Mouse (Mus musculus) limb, embryonic 13.5 days (tissue): ENCODE measurements at regions not wholly inside any gene's neighbourhood (a gene's known extent, or its start where the extent isn't known, plus 50 kb on each side); places are given as distances from the start of the nearest gene placed in this dataset.

ENCODE experiments used
- ATAC-seq: fragments of 200-750 bp; cut with Nextera tagmentation; 2 replicates; pipeline ENCODE4 v1.8.0; 2017; ENCODE audit warnings: low read depth, moderate number of reproducible peaks, moderate TSS enrichment; ENCODE audit not compliant: low FRiP score
- H3K27ac ChIP-seq: fragments of 300-500 bp; sonication (generic); 2 replicates; pipeline ENCODE4 v1.5.1; 2015; ENCODE audit warnings: inconsistent platforms, mild to moderate bottlenecking, moderate library complexity
- H3K27me3 ChIP-seq: fragments of 300-500 bp; sonication (generic); 2 replicates; pipeline ENCODE4 v1.6.1; 2015; ENCODE audit warnings: mild to moderate bottlenecking, inconsistent platforms
- H3K36me3 ChIP-seq: fragments of 300-500 bp; sonication (generic); 2 replicates; pipeline ENCODE4 v1.6.1; 2015; ENCODE audit warnings: inconsistent platforms, mild to moderate bottlenecking, moderate library complexity
- H3K4me1 ChIP-seq: fragments of 300-500 bp; sonication (generic); 2 replicates; pipeline ENCODE4 v1.6.1; 2015; ENCODE audit warnings: inconsistent platforms
- H3K4me2 ChIP-seq: fragments of 300-500 bp; sonication (generic); replicated peaks from 2 replicates; pipeline ENCODE4 v1.6.1; 2015; ENCODE audit warnings: inconsistent platforms, mild to moderate bottlenecking, moderate library complexity
- H3K4me3 ChIP-seq: fragments of 300-500 bp; sonication (generic); 2 replicates; pipeline ENCODE4 v1.5.1; 2015; ENCODE audit warnings: moderate library complexity, mild to moderate bottlenecking, inconsistent platforms
- H3K9ac ChIP-seq: fragments of 300-500 bp; sonication (generic); 2 replicates; pipeline ENCODE4 v1.6.1; 2015; ENCODE audit warnings: mild to moderate bottlenecking, inconsistent platforms
- H3K9me3 ChIP-seq: fragments of 300-500 bp; sonication (generic); 2 replicates; pipeline ENCODE4 v1.6.1; 2016; ENCODE audit warnings: inconsistent platforms
- WGBS: fragments of 180-500 bp; shearing (Covaris S2); methylation state at CpG from one replicate; pipeline ENCODE4 v1.1.7; 2015; 5-methylcytosine and 5-hydroxymethylcytosine counted together

DNA sequence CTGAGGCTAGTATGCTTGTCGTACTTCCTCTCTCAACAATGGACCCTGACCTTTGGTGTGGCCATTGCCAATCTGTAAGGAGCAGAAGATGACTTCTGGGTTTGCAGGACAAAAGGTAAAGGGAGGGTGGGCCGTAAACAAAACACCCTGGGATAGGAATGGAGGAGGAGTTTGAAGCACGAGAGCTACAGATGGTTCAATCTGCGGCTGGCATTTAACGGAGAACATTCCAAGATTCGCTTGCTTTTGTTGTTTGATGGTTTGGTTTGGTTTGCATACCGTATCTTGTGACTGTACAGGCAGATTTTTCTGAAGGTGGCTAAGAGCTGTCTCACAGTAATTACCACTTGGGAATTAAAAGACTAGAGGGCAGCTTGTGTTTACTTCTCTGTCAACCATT, 137.7 kb upstream of the Fndc3a start:
- Histone ChIP-seq H3K9ac (no peak overlapping the region), H3K4me3 (no peak overlapping the region), H3K9me3 (no peaks in the 10 kb centered on the region), H3K27me3 (no peaks in the 10 kb centered on the region), H3K36me3 (no peaks in the 10 kb centered on the region), H3K4me2 (no peak overlapping the region), H3K27ac (no peak overlapping the region), H3K4me1 (no peaks in the 10 kb centered on the region)
- 71% methylated on average over 7 of the region's 7 CpGs for WGBS
- no peak for ATAC-seq

DNA sequence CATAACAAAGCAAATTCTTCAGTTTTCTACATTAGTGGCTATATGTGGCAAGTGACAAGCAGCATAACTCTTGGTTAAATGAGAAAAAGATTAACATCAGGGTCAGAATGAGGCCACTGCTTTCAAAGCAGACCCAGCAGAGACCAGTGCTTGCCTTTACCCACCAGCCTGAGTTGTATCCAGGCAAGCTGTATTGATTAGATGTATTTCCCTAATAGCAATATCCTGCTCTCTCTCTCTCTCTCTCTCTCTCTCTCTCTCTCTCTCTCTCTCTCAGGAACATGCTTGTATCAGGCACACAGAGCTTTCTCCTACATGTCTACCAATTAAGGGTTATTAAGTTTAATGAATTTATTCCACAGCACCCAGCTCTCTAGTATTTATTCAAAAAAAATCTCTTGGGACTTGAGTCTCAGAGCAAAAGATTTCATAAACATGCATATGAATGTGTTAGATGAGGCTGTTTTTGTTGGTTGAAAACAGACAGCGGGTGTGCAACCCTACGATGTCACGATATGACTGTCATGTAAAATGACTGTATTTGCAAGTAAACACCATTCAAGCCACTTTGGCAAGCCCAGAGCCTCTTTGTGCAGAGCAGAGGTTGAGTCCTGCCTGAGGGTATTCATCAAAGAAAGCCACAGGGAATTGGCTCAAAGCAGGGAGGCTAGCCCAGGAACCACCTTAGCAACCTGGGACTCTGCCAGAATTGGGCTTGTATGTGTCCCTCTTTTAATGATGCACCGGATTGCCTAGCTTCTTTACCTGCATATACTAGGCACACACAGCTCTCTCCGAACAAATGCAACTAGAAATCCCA, 136.0 kb upstream of the Fndc3a start:
- Histone ChIP-seq H3K4me3 (no peak overlapping the region), H3K9me3 (no peaks in the 10 kb centered on the region), H3K4me2 (no peak overlapping the region), H3K9ac (no peak overlapping the region), H3K27ac (no peak overlapping the region), H3K36me3 (no peaks in the 10 kb centered on the region), H3K27me3 (no peaks in the 10 kb centered on the region), H3K4me1 (no peaks in the 10 kb centered on the region)
- WGBS: 90% methylated on average over 5 of the region's 5 CpGs
- ATAC-seq: no peak

DNA sequence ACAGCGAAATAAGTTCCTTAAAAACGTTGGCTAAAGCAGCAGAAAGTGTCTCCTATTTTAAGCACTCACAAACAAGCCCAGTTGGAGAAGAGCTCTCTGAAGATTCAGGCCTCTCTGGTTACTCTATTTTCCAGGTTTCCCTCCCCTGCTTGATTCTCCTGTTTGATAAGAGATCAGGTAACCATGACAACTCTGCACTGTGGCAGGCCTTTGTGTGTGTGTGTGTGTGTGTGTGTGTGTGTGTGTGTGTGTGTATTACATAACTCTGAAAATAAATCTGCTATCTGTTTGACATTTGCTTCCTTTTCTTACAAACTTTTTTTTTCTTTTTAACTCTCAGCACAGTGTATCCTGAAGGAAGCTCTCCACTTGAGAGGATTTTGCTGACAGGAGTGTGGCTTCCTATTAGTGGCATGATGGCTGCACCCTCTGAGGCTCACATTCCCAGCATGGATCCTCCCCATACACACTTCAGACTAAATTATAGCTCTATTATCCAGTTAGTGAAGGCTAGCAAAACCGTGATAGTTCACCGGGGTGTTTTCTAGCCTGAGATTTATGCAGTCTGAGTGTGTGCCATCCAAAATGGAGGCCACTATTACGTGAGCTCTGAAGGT, 135.1 kb upstream of the Fndc3a start:
- Histone ChIP-seq H3K4me1 (no peaks in the 10 kb centered on the region), H3K4me3 (no peak overlapping the region), H3K9ac (no peak overlapping the region), H3K9me3 (no peaks in the 10 kb centered on the region), H3K27ac (no peak overlapping the region), H3K27me3 (no peaks in the 10 kb centered on the region), H3K4me2 (no peak overlapping the region), H3K36me3 (no peaks in the 10 kb centered on the region)
- 61% methylated on average over 5 of the region's 5 CpGs for WGBS
- no peak for ATAC-seq

DNA sequence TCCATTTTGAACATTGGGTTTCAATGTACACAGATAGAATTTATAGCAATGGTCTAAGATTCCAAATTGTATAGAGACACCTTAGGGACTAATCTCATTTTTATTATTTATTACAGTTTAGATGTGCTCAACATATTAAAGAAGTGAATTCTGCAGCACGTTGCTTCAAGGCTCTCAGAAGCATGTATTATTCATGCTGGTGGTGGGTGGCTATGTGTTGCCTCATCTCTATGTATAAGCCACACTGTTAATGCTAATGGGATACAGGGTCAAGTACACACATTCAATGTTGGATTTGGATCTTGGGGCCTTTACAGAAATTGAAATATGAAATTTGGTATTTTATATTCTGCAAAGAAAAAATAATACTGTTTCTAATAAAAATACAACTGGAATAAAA, 131.9 kb upstream of the Fndc3a start:
- no peak overlapping the region for H3K27ac ChIP-seq
- no peak overlapping the region for H3K4me3 ChIP-seq
- no peak overlapping the region for H3K4me2 ChIP-seq
- no peak overlapping the region for H3K9ac ChIP-seq
- H3K9me3 ChIP-seq: no peaks in the 10 kb centered on the region
- 80% methylated on average over 1 of the region's 1 CpGs for WGBS
- H3K4me1 ChIP-seq: no peaks in the 10 kb centered on the region
- H3K36me3 ChIP-seq: no peaks in the 10 kb centered on the region
- H3K27me3 ChIP-seq: no peaks in the 10 kb centered on the region
- no peak for ATAC-seq

DNA sequence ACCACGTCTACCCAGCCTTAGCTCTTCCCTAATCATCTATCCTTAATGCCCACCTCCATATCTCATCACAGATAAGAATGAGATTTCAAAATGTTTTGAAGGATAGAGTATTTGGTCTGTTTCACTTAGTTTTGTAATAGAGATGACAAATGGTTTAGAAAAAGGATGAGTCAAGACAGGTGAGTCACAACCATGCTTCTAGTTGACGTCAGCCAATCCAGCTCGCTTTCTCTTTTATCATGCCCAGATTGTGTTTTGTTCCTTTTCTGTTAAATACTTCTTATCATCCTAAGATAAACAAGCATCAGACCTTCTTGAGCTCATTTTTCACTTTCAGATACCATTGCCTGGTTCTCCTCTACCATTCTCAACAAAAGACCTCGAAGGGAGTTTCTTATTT, 125.4 kb upstream of the Fndc3a start:
- Histone ChIP-seq H3K36me3 (no peaks in the 10 kb centered on the region), H3K9ac (no peak overlapping the region), H3K4me3 (no peak overlapping the region), H3K4me1 (no peaks in the 10 kb centered on the region), H3K27ac (no peak overlapping the region), H3K9me3 (no peaks in the 10 kb centered on the region), H3K4me2 (no peak overlapping the region), H3K27me3 (no peaks in the 10 kb centered on the region)
- 91% methylated on average over 4 of the region's 4 CpGs for WGBS
- no peak for ATAC-seq

DNA sequence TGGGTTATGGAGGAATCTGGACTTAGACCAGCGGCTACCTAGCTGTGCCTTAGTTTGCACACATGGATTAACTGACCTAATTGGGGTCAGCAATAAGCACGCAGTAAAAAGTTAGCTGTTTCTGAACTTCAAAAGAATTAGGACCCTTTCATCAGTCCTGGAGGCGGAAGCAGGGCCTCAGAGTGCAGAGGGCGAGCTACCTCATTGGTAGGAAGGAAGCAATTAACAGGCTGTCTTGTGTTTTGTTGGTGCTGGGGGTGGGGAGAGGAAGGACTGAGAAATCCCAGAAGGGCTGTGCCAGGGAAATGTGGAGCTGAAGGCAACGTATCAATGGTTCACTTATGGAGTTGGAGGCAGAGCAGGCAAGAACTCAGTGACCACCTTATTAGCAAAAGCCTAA, 119.5 kb upstream of the Fndc3a start:
- Histone ChIP-seq H3K36me3 (no peaks in the 10 kb centered on the region), H3K27me3 (no peaks in the 10 kb centered on the region), H3K9ac (no peak overlapping the region), H3K27ac (no peak overlapping the region), H3K9me3 (no peaks in the 10 kb centered on the region), H3K4me1 (peaks cover 13% of the 10 kb centered on the region), H3K4me3 (no peak overlapping the region), H3K4me2 (no peak overlapping the region)
- WGBS: 5% methylated on average over 5 of the region's 5 CpGs
- ATAC-seq: peak; percentile 48; the same call in 1 of the 2 replicates

DNA sequence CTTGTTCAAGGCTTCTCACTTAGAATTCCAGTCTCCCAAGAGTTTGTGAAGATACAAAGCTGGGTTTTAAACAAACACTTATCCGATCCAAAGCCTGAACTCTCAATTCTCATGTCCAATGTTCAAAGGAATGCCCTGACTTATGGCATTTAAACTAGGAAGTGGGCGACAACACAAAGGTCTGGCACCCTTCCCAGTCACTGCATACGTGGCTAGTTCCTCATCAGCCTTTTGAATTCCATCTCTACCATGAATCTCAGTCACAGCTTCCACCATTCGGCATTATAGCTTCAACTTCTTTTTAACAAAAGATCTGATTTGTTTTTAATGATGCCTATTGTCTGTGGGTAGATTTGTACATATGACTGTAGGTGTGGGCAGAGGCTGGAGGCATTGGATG, 115.7 kb upstream of the Fndc3a start:
- Histone ChIP-seq H3K4me3 (no peak overlapping the region), H3K27me3 (no peaks in the 10 kb centered on the region), H3K9ac (no peak overlapping the region), H3K27ac (no peak overlapping the region), H3K4me1 (peaks cover 13% of the 10 kb centered on the region), H3K9me3 (no peaks in the 10 kb centered on the region), H3K4me2 (no peak overlapping the region), H3K36me3 (no peaks in the 10 kb centered on the region)
- 79% methylated on average over 4 of the region's 4 CpGs for WGBS
- no peak for ATAC-seq

DNA sequence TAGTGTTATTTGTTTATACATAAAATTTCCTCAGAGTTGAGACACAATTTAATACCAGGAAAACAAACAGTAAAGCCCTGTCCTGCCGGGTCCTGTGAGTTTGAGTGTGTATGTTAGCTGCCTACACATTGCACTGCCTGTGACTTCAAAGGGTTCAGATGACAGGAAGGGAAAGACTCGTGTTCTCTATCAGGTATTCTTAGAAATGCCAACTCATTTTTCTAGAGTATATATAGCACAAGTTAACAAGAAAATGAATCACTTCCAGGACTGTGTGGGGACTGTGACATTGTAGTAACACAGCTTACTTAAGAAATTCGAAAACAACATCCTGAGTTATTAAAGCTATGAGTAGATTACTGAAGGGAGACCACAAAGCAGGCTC, 112.4 kb upstream of the Fndc3a start:
- Histone ChIP-seq H3K36me3 (no peaks in the 10 kb centered on the region), H3K27me3 (no peaks in the 10 kb centered on the region), H3K4me2 (no peak overlapping the region), H3K9ac (no peak overlapping the region), H3K4me1 (no peaks in the 10 kb centered on the region), H3K27ac (no peak overlapping the region), H3K4me3 (no peak overlapping the region), H3K9me3 (no peaks in the 10 kb centered on the region)
- no peak for ATAC-seq
- 40% methylated on average over 3 of the region's 3 CpGs for WGBS

DNA sequence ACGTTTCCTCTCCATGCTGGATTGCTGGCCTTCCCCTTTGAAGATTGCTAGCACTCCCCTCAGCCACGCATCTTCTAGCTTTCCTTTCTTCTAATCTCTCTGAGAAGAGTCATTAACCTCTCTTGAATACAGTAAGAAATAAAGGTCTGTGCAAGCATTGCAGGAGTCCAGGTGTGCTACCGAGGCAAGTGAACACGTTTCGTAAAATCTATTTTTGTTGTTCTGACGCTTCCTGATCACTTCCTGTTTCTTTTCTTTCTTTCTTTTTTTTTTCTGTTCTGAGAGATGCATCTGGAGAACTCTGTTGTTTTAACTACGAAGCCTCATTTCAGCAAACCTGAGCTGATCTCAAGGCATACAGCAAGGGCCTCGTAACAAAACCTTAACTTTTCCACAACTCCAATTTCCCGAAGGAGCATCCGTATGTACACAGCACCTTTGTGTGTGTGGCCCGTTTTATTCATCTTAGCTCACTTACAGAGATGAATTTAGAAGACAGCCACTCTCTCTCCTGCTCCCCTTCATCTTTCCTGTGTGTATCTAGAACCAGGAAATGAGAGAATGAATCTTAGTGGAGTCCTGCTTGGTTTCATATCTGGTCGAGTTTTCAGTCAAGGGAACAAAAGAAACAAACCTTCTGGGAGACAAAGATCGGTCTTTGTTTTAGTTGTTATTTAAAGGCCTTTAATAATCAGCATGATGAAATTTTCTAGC, 111.9 kb upstream of the Fndc3a start:
- WGBS: 75% methylated on average over 13 of the region's 13 CpGs
- ATAC-seq: no peak
- Histone ChIP-seq H3K4me3 (no peak overlapping the region), H3K4me1 (no peaks in the 10 kb centered on the region), H3K27ac (no peak overlapping the region), H3K9ac (no peak overlapping the region), H3K9me3 (no peaks in the 10 kb centered on the region), H3K27me3 (no peaks in the 10 kb centered on the region), H3K4me2 (no peak overlapping the region), H3K36me3 (no peaks in the 10 kb centered on the region)

DNA sequence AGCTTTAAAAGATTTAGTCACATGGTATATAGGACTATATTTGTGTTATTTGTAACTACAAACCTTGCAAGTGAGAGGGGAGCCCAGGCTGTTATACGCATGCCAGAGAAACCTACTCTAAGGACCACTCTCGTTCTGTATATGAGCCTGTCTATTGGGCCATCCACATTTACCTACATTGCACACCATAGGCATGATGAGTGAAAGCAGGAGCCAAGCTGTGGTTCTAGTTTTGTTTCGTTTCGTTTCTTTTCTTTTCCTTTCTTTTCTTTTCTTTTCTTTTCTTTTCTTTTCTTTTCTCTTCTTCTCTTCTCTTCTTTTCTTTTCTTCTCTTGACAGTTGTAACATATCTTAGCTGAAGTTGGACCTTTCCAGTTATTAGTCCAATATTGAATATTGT, 109.2 kb upstream of the Fndc3a start:
- no peak for ATAC-seq
- WGBS: 94% methylated on average over 4 of the region's 4 CpGs
- no peaks in the 10 kb centered on the region for H3K36me3 ChIP-seq

DNA sequence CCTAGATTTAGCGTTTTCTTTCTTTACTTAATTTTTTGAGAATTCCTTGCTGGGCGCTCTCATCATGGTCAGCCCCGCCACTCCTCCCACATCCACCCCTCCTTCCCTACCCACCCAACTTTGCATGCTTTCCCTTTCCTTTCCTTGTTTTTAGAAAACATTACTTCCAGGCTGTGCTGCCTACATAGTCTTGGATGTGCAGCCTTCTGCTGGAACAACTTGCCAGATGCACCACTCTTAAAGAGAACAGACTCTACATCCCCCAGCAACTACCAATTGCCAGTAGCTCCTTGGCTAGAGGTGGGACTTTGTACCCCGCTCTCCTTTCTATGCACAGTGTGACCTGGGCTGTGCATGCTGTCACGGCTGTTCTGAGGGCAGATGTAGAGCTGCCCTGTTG, 108.0 kb upstream of the Fndc3a start:
- Histone ChIP-seq H3K9ac (no peak overlapping the region), H3K4me3 (no peak overlapping the region), H3K4me2 (no peak overlapping the region), H3K36me3 (no peaks in the 10 kb centered on the region), H3K9me3 (no peaks in the 10 kb centered on the region), H3K27me3 (no peaks in the 10 kb centered on the region), H3K27ac (no peak overlapping the region), H3K4me1 (no peaks in the 10 kb centered on the region)
- no peak for ATAC-seq
- WGBS: 87% methylated on average over 5 of the region's 5 CpGs

More for the DNA sequence above, 109.2 kb upstream of the Fndc3a start:
- H3K27me3 ChIP-seq: no peaks in the 10 kb centered on the region
- no peak overlapping the region for H3K4me3 ChIP-seq
- no peak overlapping the region for H3K4me2 ChIP-seq
- H3K9ac ChIP-seq: no peak overlapping the region
- H3K27ac ChIP-seq: no peak overlapping the region
- no peaks in the 10 kb centered on the region for H3K4me1 ChIP-seq
- no peaks in the 10 kb centered on the region for H3K9me3 ChIP-seq

DNA sequence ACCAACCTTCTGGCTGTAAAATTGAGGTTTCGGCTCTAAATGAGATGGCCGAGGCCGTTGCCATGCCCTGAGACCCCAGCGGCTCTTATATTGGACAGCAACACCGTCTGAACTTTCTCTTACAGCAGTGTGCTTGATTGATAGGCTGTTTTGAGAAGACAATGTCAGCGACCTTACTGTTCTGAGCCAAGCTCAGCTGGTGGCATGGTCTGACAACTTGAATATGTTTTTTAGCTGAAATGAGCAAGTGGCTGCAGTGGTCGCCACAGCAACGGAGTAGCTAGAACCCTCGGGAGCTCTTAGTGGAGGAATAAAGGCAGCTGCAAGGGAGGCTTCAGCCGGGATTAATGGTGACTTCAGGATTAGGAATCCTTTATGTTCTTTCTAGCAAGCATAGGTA, 107.0 kb upstream of the Fndc3a start:
- no peaks in the 10 kb centered on the region for H3K9me3 ChIP-seq
- H3K9ac ChIP-seq: no peak overlapping the region
- H3K36me3 ChIP-seq: no peaks in the 10 kb centered on the region
- H3K4me2 ChIP-seq: no peak overlapping the region
- no peak overlapping the region for H3K27ac ChIP-seq
- no peaks in the 10 kb centered on the region for H3K4me1 ChIP-seq
- no peaks in the 10 kb centered on the region for H3K27me3 ChIP-seq
- H3K4me3 ChIP-seq: no peak overlapping the region
- 32% methylated on average over 10 of the region's 10 CpGs for WGBS
- ATAC-seq: no peak
